Mouse (Mus musculus) urinary bladder, postnatal 25 days (tissue): ENCODE results near the gene Nol3.
"Not testable (repeated sequence)": the region's sequence is repeated elsewhere in the genome, so short reads cannot be mapped to it uniquely, and the experiment has no call there.

ENCODE experiments used
- DNase-seq: peaks from one replicate; pipeline ENCODE4 v3.0.0; 2022; ENCODE audit warnings: low spot score

Nol3 gene

DNA sequence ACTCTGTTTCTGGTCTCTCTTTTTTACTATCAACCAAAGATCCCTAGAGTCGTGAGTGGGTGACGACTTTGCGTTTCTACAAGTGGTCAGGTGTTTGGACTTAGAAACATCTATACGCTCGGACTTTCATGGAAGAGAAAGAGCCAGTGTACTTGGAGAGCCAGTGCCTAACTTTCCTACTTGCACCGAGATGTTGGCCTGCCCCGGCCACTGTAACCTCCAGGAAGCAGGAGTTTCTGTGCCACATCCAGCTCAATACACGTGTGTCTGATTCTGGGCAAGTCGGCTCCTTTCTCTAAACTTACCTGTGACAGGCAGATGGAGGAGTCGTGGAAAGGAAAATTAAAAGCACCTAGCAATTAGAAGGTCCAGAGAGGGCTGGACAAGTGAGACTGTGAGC, at the start of gene Nol3:
Gene Nol3 (plus strand): TSS at position 301 of the 400 bp plus-strand sequence.
- no peak for DNase-seq

DNA sequence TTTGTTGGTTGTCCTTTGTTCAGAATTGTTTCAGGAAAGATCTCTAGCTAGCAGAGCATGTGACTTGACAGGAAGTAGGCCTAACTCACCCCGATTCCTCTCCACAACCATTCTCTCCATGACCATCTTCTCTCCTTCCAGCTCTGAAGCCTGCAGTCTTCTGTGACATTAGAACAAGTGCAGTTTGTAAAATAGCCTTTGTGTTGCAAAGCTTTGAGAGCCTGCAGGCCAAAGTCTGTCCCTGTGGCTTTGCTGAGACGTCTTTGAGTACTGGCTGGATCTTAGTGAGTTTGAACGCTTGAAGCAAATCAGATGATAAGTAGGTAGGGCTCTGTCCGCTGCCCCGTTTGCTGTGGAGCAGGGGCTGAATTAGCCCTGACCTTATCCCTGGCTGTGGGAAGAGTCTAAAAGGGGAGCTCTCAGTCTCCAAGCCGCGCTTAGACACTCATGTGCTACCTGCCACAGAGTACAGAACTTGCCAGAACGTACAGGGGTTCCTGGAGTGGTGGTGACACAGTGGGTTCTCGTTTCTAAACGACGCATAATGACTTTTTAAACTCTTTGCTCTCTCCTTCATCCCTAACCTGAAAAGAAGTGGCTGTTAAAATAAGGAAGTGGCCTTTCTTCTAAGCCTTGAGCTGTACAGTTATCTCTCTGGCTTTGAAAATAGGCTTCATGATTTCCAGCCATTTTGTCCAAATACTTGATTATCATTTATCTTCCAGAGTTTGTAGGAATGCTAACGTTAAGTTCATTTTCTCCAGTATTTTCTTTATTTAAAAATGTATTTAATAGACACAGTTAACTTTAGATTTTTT, 44.2 kb upstream of the Nol3 start:
- no peak for DNase-seq

DNA sequence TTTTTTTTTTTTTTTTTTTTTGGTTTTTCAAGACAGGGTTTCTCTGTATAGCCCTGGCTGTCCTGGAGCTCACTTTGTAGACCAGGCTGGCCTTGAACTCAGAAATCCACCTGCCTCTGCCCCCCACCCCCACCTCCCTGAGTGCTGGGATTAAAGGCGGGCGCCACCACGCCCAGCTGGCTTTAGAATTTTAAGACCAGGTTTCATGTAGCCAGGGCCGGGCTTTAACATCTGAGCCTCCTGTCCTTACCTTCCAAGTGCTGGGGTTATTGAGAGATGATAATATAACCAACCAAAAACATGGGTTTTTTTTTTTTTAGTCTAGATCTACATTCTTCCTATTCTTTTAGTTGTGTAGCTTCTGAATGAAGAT, 43.6 kb upstream of the Nol3 start:
- DNase-seq = not testable (repeated sequence)

- no peak for DNase-seq
Observed at GRCm38 (mm10) chr8:105233126-105233935, 42.6 kb upstream of the Nol3 start.

DNA sequence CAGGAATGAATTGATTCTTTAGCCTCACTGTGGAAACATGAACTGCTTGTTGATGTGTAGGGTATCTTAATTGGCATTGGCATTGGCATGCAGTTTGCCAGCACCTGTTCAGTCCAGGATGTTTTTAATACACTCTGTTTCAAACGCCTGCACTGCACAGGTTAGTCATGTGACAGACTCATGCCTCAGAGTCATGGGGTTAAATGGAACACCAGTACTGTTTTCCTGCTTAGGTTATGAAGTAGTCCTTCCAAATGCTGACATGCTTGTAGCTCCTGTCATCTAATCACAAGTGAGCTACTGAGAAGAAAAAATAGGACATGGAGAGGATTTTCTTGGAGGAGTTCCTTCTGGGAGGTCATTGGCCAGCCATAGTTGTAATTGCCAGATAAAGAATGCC, 40.7 kb upstream of the Nol3 start:
- no peak for DNase-seq

- no peak for DNase-seq
Observed at GRCm38 (mm10) chr8:105237442-105238142, 38.3 kb upstream of the Nol3 start.

DNA sequence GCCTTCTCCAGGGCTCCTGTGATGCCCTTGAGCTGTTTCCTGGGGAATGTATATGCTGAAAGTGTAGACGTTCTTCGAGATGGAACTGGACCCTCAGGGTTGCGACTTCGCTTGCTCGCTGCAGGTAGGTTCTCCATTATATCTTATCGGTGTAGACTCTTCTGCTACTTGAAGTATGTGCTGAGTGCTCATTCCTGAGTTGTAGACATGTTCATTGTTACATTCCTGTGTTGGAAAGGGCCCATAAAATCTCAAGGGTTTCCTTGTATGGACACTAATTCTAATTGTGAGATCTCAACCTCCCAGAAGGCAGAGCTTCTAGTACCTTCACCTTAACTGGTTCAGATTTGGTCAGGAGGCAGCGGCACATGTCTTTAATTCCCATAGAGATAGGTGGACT, 34.9 kb upstream of the Nol3 start:
- DNase-seq = no peak

GRCm38 (mm10) chr8:105251954-105252353, 24.0 kb upstream of the Nol3 start:
- no peak for DNase-seq

DNA sequence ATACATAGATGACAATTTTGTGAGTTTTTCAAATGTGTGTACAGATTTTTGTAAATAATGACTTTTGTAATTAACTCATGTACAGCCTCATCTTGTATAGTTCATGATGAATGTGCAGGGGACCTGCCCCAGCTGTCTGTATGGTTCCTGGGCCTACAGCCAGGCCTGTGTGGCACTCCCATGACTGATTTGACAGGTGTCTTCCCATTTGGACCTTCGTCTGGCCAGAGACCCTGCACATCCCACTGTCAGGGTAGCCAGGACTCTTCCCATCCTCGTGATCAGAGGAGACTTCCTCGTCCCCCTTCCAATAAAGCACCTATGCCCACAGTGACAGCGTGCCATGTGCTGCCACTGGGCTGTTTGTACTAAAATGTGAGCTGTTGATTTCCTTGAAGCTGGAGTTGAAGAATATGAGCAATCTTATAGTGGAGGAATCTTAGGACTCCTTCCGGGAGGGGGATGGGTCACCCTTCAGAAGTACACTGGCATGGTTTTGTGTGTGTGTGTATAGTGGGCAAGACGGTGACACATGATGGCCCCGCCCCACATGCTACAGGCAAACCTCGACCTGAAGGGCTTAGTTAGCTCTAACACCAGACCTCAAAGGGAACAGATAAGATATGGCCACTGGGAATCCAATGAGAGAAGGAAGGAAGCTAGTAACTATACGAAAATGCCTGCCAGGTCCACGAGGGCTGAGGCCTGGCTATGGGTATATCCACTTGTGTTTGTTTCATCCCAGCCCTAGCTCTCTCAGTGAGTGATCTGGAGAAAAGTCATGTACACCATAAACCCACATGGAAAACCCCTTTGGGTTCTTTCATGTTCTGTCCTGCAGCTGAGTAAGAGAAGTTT, 23.0 kb upstream of the Nol3 start:
- DNase-seq = no peak

GRCm38 (mm10) chr8:105253766-105254151, 22.2 kb upstream of the Nol3 start:
- no peak for DNase-seq

GRCm38 (mm10) chr8:105254152-105254965, 21.6 kb upstream of the Nol3 start:
- peak; percentile 92 for DNase-seq

DNA sequence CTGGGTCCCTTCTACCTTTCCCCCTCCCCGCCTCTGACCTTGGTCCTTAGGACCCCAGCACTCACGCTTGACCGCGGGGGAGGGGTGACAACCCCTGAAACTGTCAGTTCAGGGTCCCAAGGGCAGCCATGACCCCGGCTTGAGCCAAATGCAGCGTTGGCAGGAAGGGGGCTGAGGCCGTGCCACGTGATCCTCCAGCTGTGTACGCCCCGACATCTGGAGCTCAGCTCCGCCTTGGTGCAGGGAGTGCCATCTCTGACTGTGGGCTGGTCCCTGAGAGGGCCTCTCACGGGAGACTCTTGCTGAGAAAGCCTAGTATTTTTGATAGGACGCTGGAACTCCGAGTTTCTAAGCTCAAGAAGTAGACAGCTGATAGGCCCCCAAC, 21.0 kb upstream of the Nol3 start, which contains the start of gene B3gnt9:
Gene B3gnt9 (minus strand): TSS at position 188 of the 385 bp plus-strand sequence.
- DNase-seq = peak; percentile 56

DNA sequence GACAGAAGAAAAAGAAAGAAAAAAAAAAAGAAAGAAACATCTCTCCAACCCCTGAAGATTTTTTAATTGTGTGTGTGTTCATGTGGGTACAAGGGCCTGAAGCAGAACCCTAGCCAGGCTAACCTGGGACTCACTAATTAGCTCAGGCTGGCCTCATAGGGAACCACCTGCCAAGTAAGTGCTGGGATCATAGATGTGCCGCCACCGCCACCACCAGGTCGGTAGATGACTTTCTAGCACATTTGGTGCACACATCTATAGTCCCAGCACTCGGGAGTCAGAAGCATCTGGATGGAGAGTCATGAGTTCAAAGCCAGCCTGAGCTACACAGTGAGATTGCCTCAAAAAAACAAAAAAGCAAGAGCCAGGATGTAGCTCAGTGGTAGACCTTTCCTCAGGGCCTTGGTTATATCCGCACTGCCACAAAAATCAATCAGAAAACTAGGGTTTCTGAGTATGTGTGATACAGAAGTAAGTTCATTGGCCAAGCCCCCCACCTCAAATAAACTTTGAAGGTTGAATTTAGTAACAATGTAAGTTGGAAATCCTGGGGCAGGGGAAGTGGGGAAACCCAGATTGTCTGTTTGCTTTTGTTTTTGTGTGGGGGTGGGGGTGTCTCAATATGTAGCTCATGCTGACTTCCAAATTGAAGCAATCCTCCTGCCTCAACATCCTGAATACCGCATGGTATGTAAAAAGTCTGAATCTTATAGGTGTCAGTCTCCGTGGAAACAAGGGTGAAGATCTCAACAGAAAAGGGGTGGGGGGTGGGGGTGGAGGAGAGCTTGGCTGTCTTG, 18.4 kb upstream of the Nol3 start:
- DNase-seq = no peak

GRCm38 (mm10) chr8:105258911-105259720, 16.8 kb upstream of the Nol3 start:
- no peak for DNase-seq

GRCm38 (mm10) chr8:105259721-105260320, 16.1 kb upstream of the Nol3 start:
- peak; percentile 77 for DNase-seq

DNA sequence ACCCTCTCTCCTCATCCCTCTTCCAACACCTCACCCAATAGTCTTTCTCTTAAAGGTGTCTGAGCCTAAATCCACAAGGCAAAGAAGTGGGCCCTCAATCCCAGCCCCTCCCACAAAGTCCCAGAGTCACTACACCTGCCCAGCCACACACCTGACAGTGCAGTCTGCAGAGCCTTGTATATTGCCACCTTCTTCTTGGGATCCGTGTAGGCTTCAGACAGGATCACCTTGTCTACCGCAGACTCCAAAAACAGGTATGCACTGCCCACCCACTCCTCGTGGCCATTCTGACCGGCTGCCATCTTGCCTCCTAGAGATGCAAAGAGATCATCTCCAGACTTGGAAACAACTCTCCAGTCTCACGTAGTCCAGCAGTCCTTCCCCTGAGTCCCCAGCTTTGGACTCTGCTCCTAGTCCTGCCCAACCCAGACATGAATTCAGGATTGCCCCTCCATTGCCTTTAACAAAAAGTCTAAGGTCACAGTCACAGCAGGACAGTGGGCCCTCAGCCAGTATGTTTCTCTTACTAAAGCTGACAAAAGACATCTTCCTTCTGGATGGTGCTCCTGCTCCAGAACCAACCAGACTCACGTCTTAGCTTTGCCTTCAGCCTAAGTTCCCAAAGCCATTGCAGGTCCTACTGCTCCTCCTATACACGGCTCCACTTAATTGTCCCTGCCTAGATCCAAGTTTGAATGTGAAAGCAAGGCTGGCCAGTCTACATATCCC, 15.4 kb upstream of the Nol3 start:
- DNase-seq = no peak

DNA sequence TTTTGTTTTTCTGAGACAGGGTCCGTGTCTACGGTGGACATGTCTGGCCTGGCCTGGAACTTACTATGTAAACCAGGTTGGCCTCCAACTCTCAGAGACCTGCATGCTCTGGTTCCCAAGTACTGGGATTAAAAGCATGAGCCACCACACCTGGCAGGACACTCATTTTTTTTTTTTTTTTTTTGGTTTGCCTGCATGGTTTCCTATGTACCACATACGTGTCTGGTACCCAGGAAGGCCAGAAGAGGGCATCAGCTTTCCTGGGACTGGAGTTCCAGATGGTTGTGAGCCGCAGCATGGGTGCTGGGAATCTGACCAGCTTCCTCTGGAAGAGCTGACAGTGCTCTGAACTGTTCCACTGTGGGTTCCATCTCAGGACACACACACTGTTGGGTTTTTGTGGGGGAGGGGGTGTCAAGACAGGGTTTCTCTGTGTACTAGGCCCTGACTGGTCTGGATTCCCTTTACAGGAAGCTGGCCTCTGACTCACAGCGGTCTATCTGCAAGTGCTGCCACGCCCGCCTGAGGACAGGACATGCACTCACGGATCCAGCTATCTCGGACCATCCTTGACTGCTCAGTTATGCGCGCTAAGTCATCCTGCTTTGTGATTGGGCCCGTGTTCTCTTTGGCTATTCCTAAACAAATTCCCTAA, 14.5 kb upstream of the Nol3 start:
- DNase-seq = no peak
